Mouse (Mus musculus): ENCODE data around the gene Zmat5. TPM values are rescaled to one million over a fixed set of nuclear protein-coding genes. Genes with fewer than 3 reads are reported as not detected.

The Zmat5 gene
- polyA plus RNA-seq, 1 experiment = 11.7 TPM

DNA sequence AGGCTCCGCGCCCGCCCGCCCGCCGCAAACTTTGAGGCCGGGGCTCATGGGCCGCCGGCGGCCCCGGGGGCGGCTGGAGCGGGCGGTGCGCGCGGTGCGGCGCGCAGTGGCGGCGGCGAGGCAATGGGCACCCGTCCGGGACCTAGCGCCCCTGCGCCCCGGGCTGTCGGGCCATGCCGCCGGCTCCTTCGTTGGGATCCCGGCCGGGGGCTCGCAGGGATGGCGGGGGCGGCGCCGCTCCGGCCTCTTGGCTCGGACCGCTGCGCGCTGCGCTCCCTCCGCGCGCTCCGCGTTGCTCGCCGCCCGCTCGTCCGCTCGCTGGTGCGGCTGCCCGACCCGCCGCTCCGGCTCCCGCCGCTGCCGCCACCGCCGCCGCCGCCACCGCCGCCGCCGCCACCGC, 42.3 kb downstream of the Zmat5 start, which contains the start of gene Cabp7:
Gene Cabp7 (minus strand): TSS at position 46 of the 400 bp plus-strand sequence.
- TF ChIP-seq CTCF (IDR thresholded peaks at IDR 0.05; ENCODE audit: control insufficient read depth, insufficient read depth, low read length) (no peak), POLR2A (IDR thresholded peaks at IDR 0.05; ENCODE audit: borderline replicate concordance, control insufficient read depth, low read depth, low read length) (no peak)
- 3% methylated on average over 71 of the region's 73 CpGs for WGBS
- H3K27ac ChIP-seq (ENCODE audit: control insufficient read depth, insufficient read depth, low read depth, low read length, poor library complexity) = no peak within 1 kb of the TSS
- H3K4me1 ChIP-seq (ENCODE audit: control insufficient read depth, insufficient read depth, low read length) = no peaks in the 10 kb centered on the region
- no peak within 1 kb of the TSS for H3K4me3 ChIP-seq (replicated peaks; ENCODE audit: control insufficient read depth, low read depth, low read length)

DNA sequence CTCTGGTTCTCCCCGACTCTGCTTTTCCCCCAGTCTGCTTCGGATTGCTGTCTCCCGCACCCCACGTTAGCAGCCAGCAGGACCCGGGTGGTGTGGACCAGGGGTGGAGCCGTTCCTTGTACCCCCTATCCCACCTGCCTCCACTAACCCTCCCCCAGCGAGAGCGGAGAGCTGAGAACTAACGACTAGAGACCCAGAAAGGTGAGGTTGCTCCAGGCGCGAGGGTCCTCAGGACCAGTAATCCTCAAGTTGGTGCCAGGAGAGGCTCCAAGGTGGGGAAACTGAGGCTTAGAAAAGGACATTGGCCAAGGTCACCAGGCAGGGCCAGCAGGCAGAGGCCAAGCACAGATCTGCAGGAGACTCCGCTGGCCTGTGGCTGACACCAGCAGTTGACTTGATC, 42.8 kb downstream of the Zmat5 start:
- Histone ChIP-seq H3K27ac (ENCODE audit: control insufficient read depth, insufficient read depth, low read depth, low read length, poor library complexity) (no peak overlapping the region), H3K4me1 (ENCODE audit: control insufficient read depth, insufficient read depth, low read length) (no peaks in the 10 kb centered on the region), H3K4me3 (replicated peaks; ENCODE audit: control insufficient read depth, low read depth, low read length) (no peak overlapping the region)
- TF ChIP-seq CTCF (IDR thresholded peaks at IDR 0.05; ENCODE audit: control insufficient read depth, insufficient read depth, low read length) (no peak), POLR2A (IDR thresholded peaks at IDR 0.05; ENCODE audit: borderline replicate concordance, control insufficient read depth, low read depth, low read length) (no peak)
- 8% methylated on average over 12 of the region's 12 CpGs for WGBS

DNA sequence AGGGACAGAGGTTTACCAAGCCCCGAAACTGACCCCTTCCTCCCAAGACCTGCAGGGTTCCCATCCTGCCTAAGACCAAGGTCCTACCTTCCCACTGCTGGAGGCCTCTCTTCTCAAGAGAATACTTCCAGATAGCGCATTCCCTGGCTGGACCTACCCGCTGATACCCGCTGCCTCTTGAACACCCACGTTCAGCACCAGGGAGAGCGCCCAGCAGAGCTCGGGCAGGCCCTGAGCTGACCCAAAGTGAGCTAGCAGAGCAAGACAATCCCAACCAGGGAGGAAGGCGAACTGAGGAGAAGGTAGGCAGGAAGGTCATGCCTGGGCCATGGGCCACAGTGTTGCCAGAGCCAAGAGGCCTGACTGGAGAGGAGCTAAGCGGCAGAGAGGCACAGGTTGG, 45.8 kb downstream of the Zmat5 start:
- H3K4me3 ChIP-seq (replicated peaks; ENCODE audit: control insufficient read depth, low read depth, low read length) = no peak overlapping the region
- no peaks in the 10 kb centered on the region for H3K4me1 ChIP-seq (ENCODE audit: control insufficient read depth, insufficient read depth, low read length)
- H3K27ac ChIP-seq (ENCODE audit: control insufficient read depth, insufficient read depth, low read depth, low read length, poor library complexity) = no peak overlapping the region
- 4% methylated on average over 9 of the region's 9 CpGs for WGBS
- no peak for TF ChIP-seq CTCF (IDR thresholded peaks at IDR 0.05; ENCODE audit: control insufficient read depth, insufficient read depth, low read length)
- no peak for TF ChIP-seq POLR2A (IDR thresholded peaks at IDR 0.05; ENCODE audit: borderline replicate concordance, control insufficient read depth, low read depth, low read length)

DNA sequence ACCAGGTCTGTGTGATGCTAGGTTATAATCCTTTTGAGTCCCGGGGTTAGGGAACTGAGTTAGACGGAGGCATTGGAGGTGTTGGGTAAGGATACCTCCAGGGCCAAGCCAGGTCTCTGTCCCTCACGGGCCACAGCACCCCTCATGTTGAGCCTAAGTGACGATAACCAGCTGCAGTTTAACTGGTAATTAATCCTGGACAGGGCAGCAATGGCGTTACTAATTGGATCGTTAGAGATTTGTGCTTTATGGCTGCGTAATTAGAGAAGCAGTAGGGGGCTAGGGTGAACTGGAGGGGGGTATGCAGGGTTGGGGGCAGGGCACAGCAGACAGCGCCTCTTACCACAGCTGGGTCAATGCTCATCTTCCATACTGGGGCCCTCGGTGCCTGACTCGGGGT, 48.4 kb downstream of the Zmat5 start:
- TF ChIP-seq POLR2A (IDR thresholded peaks at IDR 0.05; ENCODE audit: borderline replicate concordance, control insufficient read depth, low read depth, low read length) (no peak), CTCF (IDR thresholded peaks at IDR 0.05; ENCODE audit: control insufficient read depth, insufficient read depth, low read length) (no peak)
- 49% methylated on average over 10 of the region's 10 CpGs for WGBS
- Histone ChIP-seq H3K4me3 (replicated peaks; ENCODE audit: control insufficient read depth, low read depth, low read length) (no peak overlapping the region), H3K27ac (ENCODE audit: control insufficient read depth, insufficient read depth, low read depth, low read length, poor library complexity) (no peak overlapping the region), H3K4me1 (ENCODE audit: control insufficient read depth, insufficient read depth, low read length) (no peaks in the 10 kb centered on the region)

DNA sequence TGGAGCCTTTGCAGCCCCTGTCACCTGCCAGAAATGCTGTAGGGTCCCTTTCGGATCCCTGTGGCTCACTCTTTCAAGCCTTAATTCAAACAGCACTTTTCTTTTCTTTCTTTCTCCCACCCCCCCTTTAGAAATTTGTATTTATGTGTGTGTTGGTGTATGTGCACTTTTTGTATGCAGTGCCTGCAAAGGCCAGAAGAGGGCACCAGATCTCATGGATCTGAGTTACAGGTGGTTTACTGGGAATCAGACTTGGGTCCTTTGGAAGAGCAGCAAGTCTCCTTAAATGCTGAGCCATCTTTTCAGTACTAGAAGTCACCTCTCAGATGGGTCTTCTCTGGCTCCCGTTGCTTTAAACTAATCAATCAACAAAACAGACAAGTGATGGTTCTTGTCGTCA, 49.6 kb downstream of the Zmat5 start:
- WGBS = 86% methylated on average over 3 of the region's 3 CpGs
- Histone ChIP-seq H3K4me3 (replicated peaks; ENCODE audit: control insufficient read depth, low read depth, low read length) (no peak overlapping the region), H3K4me1 (ENCODE audit: control insufficient read depth, insufficient read depth, low read length) (no peaks in the 10 kb centered on the region), H3K27ac (ENCODE audit: control insufficient read depth, insufficient read depth, low read depth, low read length, poor library complexity) (no peak overlapping the region)
- TF ChIP-seq CTCF (IDR thresholded peaks at IDR 0.05; ENCODE audit: control insufficient read depth, insufficient read depth, low read length) (no peak), POLR2A (IDR thresholded peaks at IDR 0.05; ENCODE audit: borderline replicate concordance, control insufficient read depth, low read depth, low read length) (no peak)

DNA sequence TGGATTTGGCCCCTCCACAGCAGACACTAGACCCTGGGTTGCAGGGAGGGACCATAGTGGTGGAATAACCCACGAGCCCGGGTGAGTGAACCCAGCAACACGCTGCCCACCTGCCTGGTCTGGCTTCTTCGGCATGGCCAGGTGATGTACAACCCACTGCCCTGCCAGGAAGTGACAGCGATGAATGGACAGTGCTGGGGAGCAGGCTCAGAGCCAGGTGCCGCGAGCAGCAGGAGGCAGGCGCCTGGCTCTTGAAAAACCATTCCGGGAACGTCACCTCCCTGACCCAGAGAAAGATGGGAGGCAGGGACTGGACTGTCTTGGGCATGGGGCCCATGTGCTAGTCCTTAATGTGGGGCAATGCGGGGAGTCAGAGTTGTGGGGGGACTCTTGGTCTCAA, 50.4 kb downstream of the Zmat5 start:
- H3K4me3 ChIP-seq (replicated peaks; ENCODE audit: control insufficient read depth, low read depth, low read length) = no peak overlapping the region
- TF ChIP-seq CTCF (IDR thresholded peaks at IDR 0.05; ENCODE audit: control insufficient read depth, insufficient read depth, low read length) = no peak
- TF ChIP-seq POLR2A (IDR thresholded peaks at IDR 0.05; ENCODE audit: borderline replicate concordance, control insufficient read depth, low read depth, low read length) = no peak
- H3K27ac ChIP-seq (ENCODE audit: control insufficient read depth, insufficient read depth, low read depth, low read length, poor library complexity) = no peak overlapping the region
- no peaks in the 10 kb centered on the region for H3K4me1 ChIP-seq (ENCODE audit: control insufficient read depth, insufficient read depth, low read length)
- 79% methylated on average over 11 of the region's 11 CpGs for WGBS

DNA sequence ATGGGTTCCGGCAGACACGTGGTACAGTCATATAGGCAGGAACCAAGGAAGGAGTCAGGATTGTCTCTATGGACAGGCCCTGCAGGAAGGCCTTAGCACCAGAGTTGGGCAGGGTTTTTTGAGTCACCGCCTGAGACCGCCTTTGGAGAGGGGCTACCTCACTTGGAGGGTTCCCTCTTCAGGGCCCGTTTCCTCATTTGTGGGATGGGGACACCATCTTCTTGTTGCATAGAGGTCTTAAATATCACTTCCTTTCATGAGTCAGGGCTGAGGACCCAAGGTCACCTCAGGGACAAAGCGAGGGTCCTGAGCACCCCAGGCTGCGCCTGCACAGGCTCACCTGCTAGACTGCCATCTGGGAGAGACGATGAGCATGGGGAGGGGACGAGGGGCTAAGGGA, 52.0 kb downstream of the Zmat5 start:
- 71% methylated on average over 9 of the region's 9 CpGs for WGBS

DNA sequence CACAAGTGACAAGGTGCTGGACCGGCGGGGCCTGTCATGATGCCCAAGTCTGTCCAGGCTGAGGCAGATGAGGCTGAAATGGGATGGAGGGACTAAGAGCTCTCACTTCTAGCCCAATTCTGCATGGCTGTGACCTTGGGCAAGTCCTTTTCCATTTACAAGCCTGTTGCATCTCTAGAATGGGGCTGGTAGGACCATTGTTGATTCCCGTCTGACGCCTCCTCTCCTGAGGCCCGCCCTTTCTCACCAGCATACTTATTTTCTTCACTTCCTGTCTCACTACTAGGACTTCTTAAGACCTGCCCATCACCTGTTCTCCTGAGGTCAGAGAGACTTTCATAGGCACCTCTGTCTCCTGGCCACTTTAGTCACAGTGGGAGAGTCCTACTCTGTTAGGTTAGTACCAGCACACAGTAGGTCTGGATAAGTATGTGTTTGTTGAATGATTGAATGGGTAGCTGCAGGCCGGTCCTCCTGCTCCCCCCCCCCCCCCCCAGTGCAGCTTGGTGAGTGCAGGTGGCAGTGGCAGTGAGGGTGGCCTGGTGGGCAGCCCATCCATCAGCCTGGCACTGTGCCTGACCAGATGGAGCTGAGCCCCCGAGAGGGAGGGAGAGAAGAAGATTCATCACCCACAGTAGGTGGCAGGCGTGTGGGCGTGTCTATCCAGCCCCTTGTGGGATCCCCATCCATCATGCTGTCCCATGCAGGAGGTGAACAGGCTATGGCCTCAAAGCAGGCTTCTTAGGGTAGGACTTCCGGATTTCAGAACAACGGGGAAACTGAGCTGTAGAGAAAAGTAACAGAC, 52.7 kb downstream of the Zmat5 start:
- Histone ChIP-seq H3K4me1 (ENCODE audit: control insufficient read depth, insufficient read depth, low read length) (no peaks in the 10 kb centered on the region), H3K27ac (ENCODE audit: control insufficient read depth, insufficient read depth, low read depth, low read length, poor library complexity) (no peak overlapping the region), H3K4me3 (replicated peaks; ENCODE audit: control insufficient read depth, low read depth, low read length) (no peak overlapping the region)
- TF ChIP-seq POLR2A (IDR thresholded peaks at IDR 0.05; ENCODE audit: borderline replicate concordance, control insufficient read depth, low read depth, low read length) (no peak), CTCF (IDR thresholded peaks at IDR 0.05; ENCODE audit: control insufficient read depth, insufficient read depth, low read length) (no peak)
- WGBS = 67% methylated on average over 11 of the region's 11 CpGs

More for the DNA sequence above, 52.0 kb downstream of the Zmat5 start:
- Histone ChIP-seq H3K4me1 (ENCODE audit: control insufficient read depth, insufficient read depth, low read length) (no peaks in the 10 kb centered on the region), H3K4me3 (replicated peaks; ENCODE audit: control insufficient read depth, low read depth, low read length) (no peak overlapping the region), H3K27ac (ENCODE audit: control insufficient read depth, insufficient read depth, low read depth, low read length, poor library complexity) (no peak overlapping the region)
- no peak for TF ChIP-seq CTCF (IDR thresholded peaks at IDR 0.05; ENCODE audit: control insufficient read depth, insufficient read depth, low read length)
- TF ChIP-seq POLR2A (IDR thresholded peaks at IDR 0.05; ENCODE audit: borderline replicate concordance, control insufficient read depth, low read depth, low read length) = no peak
